Mouse (Mus musculus) gastrocnemius, adult 2 months (tissue): ENCODE data around the gene Etv2. TPM values are rescaled to one million over a fixed set of nuclear protein-coding genes. Genes with fewer than 3 reads are reported as not detected.

Experiments used
- DNase-seq: peaks from one replicate; pipeline ENCODE4 v3.0.0; 2022
- H3K27ac ChIP-seq: fragments of 200-600 bp; 2 replicates; pipeline ENCODE4 v1.8.1; 2022; ENCODE audit warnings: mild to moderate bottlenecking
- H3K4me3 ChIP-seq: fragments of 200-600 bp; 2 replicates; pipeline ENCODE4 v1.8.1; 2022; ENCODE audit warnings: mild to moderate bottlenecking, moderate library complexity
- CTCF ChIP-seq: fragments of 200-600 bp; IDR thresholded peaks from 2 replicates; pipeline ENCODE4 v1.8.1; 2022; ENCODE audit warnings: antibody characterized with exemption, mild to moderate bottlenecking, moderate library complexity
- intact Hi-C: fragments of 180-260 bp; cut with DNase I; formaldehyde crosslinking; loops from one replicate; pipeline ENCODE4 v1.15.1; 2025
- long read RNA-seq, 2 experiments: library from polyadenylated mRNA; stranded (forward); transcript quantifications; one replicate each; pipeline ENCODE4 v2.0.0; 2021
- total RNA-seq, 2 experiments: library from RNA; stranded (reverse); gene quantifications; 2 replicates each; pipeline ENCODE4 v1.2.3; 2021

Gene Etv2
- total RNA-seq: not detected
- long read RNA-seq, experiment 1: 0 reads
- long read RNA-seq, experiment 2: 0 reads

GRCm38 (mm10) chr7:30635752-30636151 lies at the start of gene Etv2:
Gene Etv2, minus strand, starts transcription at chr7:30635852.
- intact Hi-C loops: no loop called here
- H3K4me3 ChIP-seq: no peak within 1 kb of the TSS

GRCm38 (mm10) chr7:30683425-30683824 lies 47.8 kb upstream of the Etv2 start:
- DNase-seq: no peak
- Histone ChIP-seq H3K4me3 (no peak overlapping the region), H3K27ac (no peak overlapping the region; the same call in 1 of the 2 replicates)
- TF ChIP-seq CTCF: no peak
- intact Hi-C loops: no loop called here

More at GRCm38 (mm10) chr7:30635752-30636151, at the start of gene Etv2:
- TF ChIP-seq CTCF: no peak
- DNase-seq: no peak
- H3K27ac ChIP-seq: no peak within 1 kb of the TSS

GRCm38 (mm10) chr7:30681897-30682296 lies 46.2 kb upstream of the Etv2 start:
- TF ChIP-seq CTCF: no peak
- intact Hi-C loops: no loop called here
- H3K27ac ChIP-seq: peak overlapping the region; percentile 84
- DNase-seq: peak; percentile 70
- no peak overlapping the region for H3K4me3 ChIP-seq

GRCm38 (mm10) chr7:30678263-30678975 lies 42.8 kb upstream of the Etv2 start:
- no peak overlapping the region for H3K4me3 ChIP-seq
- intact Hi-C loops: no loop called here
- peak; percentile 15; the same call in 1 of the 2 replicates for TF ChIP-seq CTCF
- peak; percentile 47 for DNase-seq
- no peak overlapping the region for H3K27ac ChIP-seq

- DNase-seq: no peak
- H3K4me3 ChIP-seq: no peak within 1 kb of the TSS
- intact Hi-C loops: no loop called here
- no peak for TF ChIP-seq CTCF
- no peak within 1 kb of the TSS for H3K27ac ChIP-seq
These were observed 35.8 kb upstream of the Etv2 start, which contains the start of gene Pmis2 for GRCm38 (mm10) chr7:30671480-30671879. Gene Pmis2, minus strand, starts transcription at chr7:30671605.

GRCm38 (mm10) chr7:30669229-30669628 lies 33.6 kb upstream of the Etv2 start:
- no peak for DNase-seq
- intact Hi-C loops: no loop called here
- TF ChIP-seq CTCF: peak; percentile 51
- no peak overlapping the region for H3K4me3 ChIP-seq
- H3K27ac ChIP-seq: no peak overlapping the region

GRCm38 (mm10) chr7:30665321-30665720 lies 29.7 kb upstream of the Etv2 start:
- TF ChIP-seq CTCF: no peak
- no peak for DNase-seq
- H3K27ac ChIP-seq: peak overlapping the region; percentile 83
- intact Hi-C loops: no loop called here
- H3K4me3 ChIP-seq: peak overlapping the region; percentile 81

- intact Hi-C loops: no loop called here
- DNase-seq: peak; percentile 91
- Histone ChIP-seq H3K27ac (peak within 1 kb of the TSS; percentile 83), H3K4me3 (peak within 1 kb of the TSS; percentile 81)
- TF ChIP-seq CTCF: no peak
These were observed 29.0 kb upstream of the Etv2 start, which contains the start of gene Haus5 for GRCm38 (mm10) chr7:30664529-30665200. Gene Haus5, minus strand, starts transcription at chr7:30664994.

GRCm38 (mm10) chr7:30649591-30650540 lies 14.2 kb upstream of the Etv2 start, which contains the start of gene Rbm42:
Gene Rbm42, minus strand, starts transcription at chr7:30650317.
- no peak for TF ChIP-seq CTCF
- intact Hi-C loops: loop anchor here (5.0 kb wide), 1 partner anchor 77 kb away; the partner anchor contains the start of gene Tmem147
- peak; percentile 99 for DNase-seq
- Histone ChIP-seq H3K4me3 (peak within 1 kb of the TSS; percentile 81), H3K27ac (peak within 1 kb of the TSS; percentile 94)

GRCm38 (mm10) chr7:30639083-30639482 lies 3.4 kb upstream of the Etv2 start:
- no peak overlapping the region for H3K4me3 ChIP-seq
- intact Hi-C loops: no loop called here
- TF ChIP-seq CTCF: no peak
- no peak for DNase-seq
- no peak overlapping the region for H3K27ac ChIP-seq

GRCm38 (mm10) chr7:30636395-30636794 lies 743 bp upstream of the Etv2 start:
- H3K27ac ChIP-seq: no peak overlapping the region
- intact Hi-C loops: no loop called here
- H3K4me3 ChIP-seq: no peak overlapping the region
- no peak for DNase-seq
- no peak for TF ChIP-seq CTCF

- intact Hi-C loops: no loop called here
- DNase-seq: peak; percentile 39
- H3K27ac ChIP-seq: no peak overlapping the region
- peak; percentile 42 for TF ChIP-seq CTCF
- H3K4me3 ChIP-seq: no peak overlapping the region
These were observed 1.0 kb downstream of the Etv2 start for GRCm38 (mm10) chr7:30634621-30635020.
